Mouse (Mus musculus) large intestine, adult 2 months (tissue): ENCODE results near the gene Rev1. TPM values are rescaled to one million over a fixed set of nuclear protein-coding genes. Genes with fewer than 3 reads are reported as not detected.

Experiments used
- polyA plus RNA-seq: library from polyadenylated mRNA; depleted of rRNA; stranded (reverse); fragments of >200 nt; gene quantifications from 2 replicates; pipeline ENCODE4 v1.2.3, GENCODE M21; 2012; rRNA removed

Gene Rev1
- polyA plus RNA-seq, 1 experiment: 3.5 TPM

Other genes starting within 250 kb of the Rev1 start
- gene Mitd1, start 239.4 kb downstream of the Rev1 start, polyA plus RNA-seq: 6.7 and 9.1 TPM in 2 replicates
- gene Mrpl30, start 239.3 kb downstream of the Rev1 start, polyA plus RNA-seq: 53.6 and 59.6 TPM in 2 replicates
- not detected in 2 replicates for gene Lyg2, start 213.3 kb downstream of the Rev1 start, polyA plus RNA-seq
- gene Lyg1, start 172.0 kb downstream of the Rev1 start, polyA plus RNA-seq: not detected in 2 replicates
- gene Txndc9, start 131.9 kb downstream of the Rev1 start, polyA plus RNA-seq: 11.3 and 12.0 TPM in 2 replicates
- 6.5 and 6.9 TPM in 2 replicates for gene Eif5b, start 131.8 kb downstream of the Rev1 start, polyA plus RNA-seq